ENCODE assay signal across 12 mouse cellular contexts in genomic region chr8:11479591-11479990, GRCm38 (mm10). TPM values are rescaled to one million over a fixed set of nuclear protein-coding genes. Genes with fewer than 3 reads are reported as not detected.
DNase-seq lines count a peak whose midpoint lies in the region; ATAC-seq and TF ChIP-seq lines count a peak whose summit lies in the region.
"Had no signal": no experiment of that assay in that cellular context is flagged by ENCODE, and none has a peak within 500 bp of the region (broad histone marks: within the 10 kb centered on the region; RNA-seq: fewer than 3 reads in every experiment).

No protein-coding gene starts in this region.

- H3K36me3 ChIP-seq in forebrain, embryonic 10.5 days (replicated peaks): no peaks in the 10 kb centered on the region
- H3K36me3 ChIP-seq in forebrain, embryonic 11.5 days (ENCODE audit: control insufficient read depth, insufficient read depth, low read length): no peaks in the 10 kb centered on the region
- H3K36me3 ChIP-seq in kidney, adult 2 months (ENCODE audit: control insufficient read depth, insufficient read depth, low read length): no peaks in the 10 kb centered on the region
- no peaks in the 10 kb centered on the region for H3K36me3 ChIP-seq in testis, adult 2 months (ENCODE audit: control insufficient read depth, insufficient read depth, low read length)

- no peak for ATAC-seq in forebrain, embryonic 11.5 days (replicated peaks; ENCODE audit: low FRiP score)

- DNase-seq in forebrain, embryonic 10.5 days (ENCODE audit: extremely low spot score, low spot score): no peak
- DNase-seq in forebrain, embryonic 11.5 days (ENCODE audit: low spot score): no peak
- DNase-seq in kidney, adult 2 months: peak; percentile 65
- DNase-seq in kidney, adult 8-10 months: no peak
- no peak for DNase-seq in testis, postnatal 10 days (ENCODE audit: low spot score)
- no peak for DNase-seq in B cell, adult 2 months
- DNase-seq in layer of hippocampus, adult 8-10 months (ENCODE audit: low spot score in 2 of 2): no peak
- DNase-seq: gastrocnemius, postnatal 25 days; right cerebral cortex, adult 18-20 months; thymus, adult 2 months had no signal

- 2% methylated on average over 14 of the region's 14 CpGs for WGBS in forebrain, embryonic 10.5 days
- WGBS in forebrain, embryonic 11.5 days: 5% methylated on average over 14 of the region's 14 CpGs
- 22% methylated on average over 14 of the region's 14 CpGs for WGBS in kidney, adult 2 months

- no peak for TF ChIP-seq POLR2A in kidney, adult 2 months (IDR thresholded peaks at IDR 0.05; ENCODE audit: low read depth, low read length)
- peak; percentile 77; the same call in 1 of the 2 replicates for TF ChIP-seq POLR2A in testis, adult 2 months (IDR thresholded peaks at IDR 0.05; ENCODE audit: control insufficient read depth, low read depth, low read length)

- no peak overlapping the region for H3K4me2 ChIP-seq in forebrain, embryonic 11.5 days (ENCODE audit: low read depth, low read length, severe bottlenecking)

- peaks cover 94% of the 10 kb centered on the region for H3K27me3 ChIP-seq in forebrain, embryonic 10.5 days (ENCODE audit: poor library complexity, severe bottlenecking)
- H3K27me3 ChIP-seq in forebrain, embryonic 11.5 days (ENCODE audit: control insufficient read depth, insufficient read depth, low read length): peaks cover 55% of the 10 kb centered on the region
- H3K27me3 ChIP-seq in kidney, adult 2 months (replicated peaks; ENCODE audit: control insufficient read depth, insufficient read depth, low read length): no peaks in the 10 kb centered on the region
- no peaks in the 10 kb centered on the region for H3K27me3 ChIP-seq in testis, adult 2 months (ENCODE audit: control insufficient read depth, insufficient read depth, low read length)

- peak overlapping the region; percentile 66; the same call in 1 of the 2 replicates for H3K4me3 ChIP-seq in forebrain, embryonic 10.5 days
- no peak overlapping the region for H3K4me3 ChIP-seq in forebrain, embryonic 11.5 days (ENCODE audit: low read depth, low read length)
- peak overlapping the region; percentile 75; the same call in 1 of the 2 replicates for H3K4me3 ChIP-seq in kidney, adult 2 months (ENCODE audit: insufficient read depth, low read depth, low read length)
- H3K4me3 ChIP-seq in testis, adult 2 months (ENCODE audit: control insufficient read depth, low read depth, low read length): peak overlapping the region; percentile 71

- no peak for TF ChIP-seq CTCF in kidney, adult 2 months (conservative IDR thresholded peaks at IDR 0.05; ENCODE audit: insufficient read depth, insufficient read length, low read depth, low read length)
- no peak for TF ChIP-seq CTCF in testis, adult 2 months (IDR thresholded peaks at IDR 0.05; ENCODE audit: control insufficient read depth, insufficient read depth, insufficient replicate concordance, low read depth, low read length)

- H3K27ac ChIP-seq in forebrain, embryonic 10.5 days: no peak overlapping the region
- no peak overlapping the region for H3K27ac ChIP-seq in forebrain, embryonic 11.5 days (ENCODE audit: low read depth, low read length)
- H3K27ac ChIP-seq in kidney, adult 2 months (ENCODE audit: insufficient read depth, low read depth, low read length): peak overlapping the region; percentile 80
- peak overlapping the region; percentile 77 for H3K27ac ChIP-seq in testis, adult 2 months (ENCODE audit: control insufficient read depth, insufficient read depth, low read depth, low read length)
- H3K27ac ChIP-seq: hindbrain, postnatal 0 days had no signal

- peaks cover 52% of the 10 kb centered on the region for H3K4me1 ChIP-seq in forebrain, embryonic 10.5 days
- H3K4me1 ChIP-seq in forebrain, embryonic 11.5 days (replicated peaks; ENCODE audit: control insufficient read depth, insufficient read depth, low read length): peaks cover 8% of the 10 kb centered on the region; the same call in 1 of the 2 replicates
- H3K4me1 ChIP-seq in kidney, adult 2 months (ENCODE audit: control insufficient read depth, insufficient read depth, low read length): peaks cover 28% of the 10 kb centered on the region
- peaks cover 36% of the 10 kb centered on the region for H3K4me1 ChIP-seq in testis, adult 2 months (ENCODE audit: control insufficient read depth, insufficient read depth, low read length)

- no peak overlapping the region for H3K9ac ChIP-seq in forebrain, embryonic 11.5 days (ENCODE audit: low read length)

- H3K9me3 ChIP-seq in forebrain, embryonic 10.5 days: no peaks in the 10 kb centered on the region
- H3K9me3 ChIP-seq in forebrain, embryonic 11.5 days (ENCODE audit: control insufficient read depth, low read length): no peaks in the 10 kb centered on the region

RNA-seq across cellular contexts. Expression of gene Rab20, which starts 1.1 kb away (rescaled TPM):
- polyA plus RNA-seq in forebrain, embryonic 10.5 days (2016; fragmentation: Nextera tagmentation; extraction: Ambion mirVana): 1.4 and 1.7 TPM in 2 replicates
- polyA plus RNA-seq in forebrain, embryonic 11.5 days (2014; fragmentation: Nextera tagmentation; extraction: Ambion mirVana): 0.53 and 0.75 TPM in 2 replicates
- polyA plus RNA-seq in kidney, adult 2 months (2012; rRNA removed): 74.5 and 76.5 TPM in 2 replicates
- 16.1 and 22.8 TPM in 2 replicates for polyA plus RNA-seq in testis, adult 2 months (2012; rRNA removed)
- 1 to 10 TPM in 1 of 4 experiments, under 1 TPM in 2, not detected in 1; 0.31 to 2.8 (median 0.90) TPM for total RNA-seq in layer of hippocampus, adult 8-10 months (2022)

RNA-seq across cellular contexts. Expression of gene Naxd, which starts 17.7 kb away (rescaled TPM):
- polyA plus RNA-seq in forebrain, embryonic 10.5 days (2016; fragmentation: Nextera tagmentation; extraction: Ambion mirVana): 112 and 113 TPM in 2 replicates
- polyA plus RNA-seq in forebrain, embryonic 11.5 days (2014; fragmentation: Nextera tagmentation; extraction: Ambion mirVana): 99.2 and 110 TPM in 2 replicates
- 111 and 118 TPM in 2 replicates for polyA plus RNA-seq in kidney, adult 2 months (2012; rRNA removed)
- 62.2 and 65.5 TPM in 2 replicates for polyA plus RNA-seq in testis, adult 2 months (2012; rRNA removed)
- total RNA-seq in layer of hippocampus, adult 8-10 months (2022): 10 to 100 TPM; 57.5 to 64.5 (median 63.5) TPM

Comparison
In these comparisons a context has a peak if more than half of its experiments do, and no peak if none do; other contexts are left out.
1. H3K27ac ChIP-seq: peak in kidney, adult 2 months (single experiment) and testis, adult 2 months (single experiment); none in forebrain, embryonic 10.5 days (single experiment) and forebrain, embryonic 11.5 days (single experiment).